Mouse (Mus musculus) CD8-positive naive resting alpha-beta T cell, adult 2 months (primary cell): Measurements from ENCODE around the gene Hap1.
"Not testable (repeated sequence)": the region's sequence is repeated elsewhere in the genome, so short reads cannot be mapped to it uniquely, and the experiment has no call there.

Source experiments
- DNase-seq, 2 experiments: peaks; one replicate each; pipeline ENCODE4 v3.0.0; 2022; ENCODE audit warnings: low read depth in 2 of 2, low spot score in 2 of 2

Gene Hap1

DNA sequence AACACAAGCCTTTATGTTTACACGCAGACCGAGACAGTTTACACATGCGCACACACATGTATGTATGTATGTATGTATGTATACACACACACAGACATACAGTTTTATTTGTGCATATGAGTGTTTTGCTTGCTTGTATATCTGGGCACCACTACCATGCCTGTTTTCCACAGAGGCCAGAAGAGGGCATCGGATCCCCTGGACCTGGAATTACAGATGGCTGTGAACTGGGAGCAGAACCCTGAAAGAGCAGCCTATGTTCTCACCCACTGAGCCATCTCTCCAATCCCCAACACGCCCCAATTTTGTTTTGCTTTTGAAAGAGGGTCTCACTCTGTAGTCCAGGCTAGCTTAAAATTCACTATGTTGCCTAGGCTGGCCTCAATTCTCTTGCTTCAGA lies 1.5 kb upstream of the Hap1 start:
- DNase-seq, result no peak

- no peak for DNase-seq
These were observed 887 bp upstream of the Hap1 start for GRCm38 (mm10) chr11:100356819-100357211.

- DNase-seq, result peak; percentile 28 to 45
These were observed 577 bp downstream of the Hap1 start for GRCm38 (mm10) chr11:100355151-100355951.

- DNase-seq, result peak in 1 of 2 experiments; percentile 14
These were observed 3.7 kb downstream of the Hap1 start for GRCm38 (mm10) chr11:100352076-100352857.

GRCm38 (mm10) chr11:100344269-100344668 lies 11.7 kb downstream of the Hap1 start:
- DNase-seq, result no peak

DNA sequence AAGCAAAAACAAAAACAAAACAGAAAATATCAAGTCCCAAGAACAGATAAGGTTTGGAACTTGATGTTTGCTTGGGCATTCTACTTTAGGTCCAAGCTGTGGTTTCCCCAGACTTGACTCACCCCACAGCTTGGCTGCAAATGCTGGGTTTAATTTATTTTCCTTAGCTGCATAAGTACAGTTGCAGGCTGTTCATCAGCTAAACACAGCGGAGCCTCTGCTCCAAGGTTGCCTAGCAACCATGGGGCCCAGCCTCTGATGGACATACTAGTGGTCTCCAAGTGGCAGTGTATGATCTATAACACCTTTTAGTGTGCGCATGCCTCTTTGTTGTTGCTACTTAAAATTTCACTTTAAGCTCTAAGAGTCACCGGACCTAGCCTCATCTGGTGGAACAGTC lies 20.2 kb downstream of the Hap1 start:
- no peak for DNase-seq

GRCm38 (mm10) chr11:100333944-100334457 lies 21.9 kb downstream of the Hap1 start, which contains the start of gene Gast:
Gene Gast (plus strand): TSS chr11:100334407.
- no peak for DNase-seq

DNA sequence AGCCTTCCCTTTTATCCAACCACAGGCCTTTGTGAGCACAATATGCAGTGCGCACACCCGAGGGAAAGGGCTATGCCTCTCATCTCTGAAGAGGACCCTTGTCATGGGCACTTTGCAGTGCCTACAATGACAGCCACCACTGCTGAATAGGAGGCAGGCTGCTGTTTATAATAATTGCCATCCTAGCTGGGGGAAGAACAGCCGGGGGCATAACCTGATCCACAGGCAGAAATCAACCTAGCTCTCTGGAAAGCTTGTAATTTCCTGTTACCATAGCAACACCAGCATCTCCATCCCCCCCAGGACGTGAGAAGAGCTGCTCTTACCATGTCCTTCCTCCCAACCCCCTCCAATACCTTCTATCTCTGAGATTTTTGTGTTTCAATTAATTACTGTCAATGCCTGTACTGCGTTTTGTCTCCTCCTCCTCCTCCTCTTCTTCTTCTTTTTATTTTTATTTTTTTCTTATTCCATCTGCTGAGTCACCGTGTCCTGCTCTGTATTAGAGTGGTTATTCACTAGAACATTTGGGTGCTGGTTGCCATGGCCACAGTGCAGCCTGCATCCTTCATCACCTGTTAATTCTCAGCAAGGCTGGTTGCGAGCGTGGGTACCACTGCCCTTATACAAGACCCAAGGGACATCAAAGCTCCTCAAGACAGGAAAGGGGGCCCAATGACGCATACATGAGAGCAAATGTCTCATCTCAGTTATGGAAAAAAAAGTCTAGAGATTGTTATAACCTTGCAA lies 23.0 kb downstream of the Hap1 start:
- DNase-seq, result no peak

DNA sequence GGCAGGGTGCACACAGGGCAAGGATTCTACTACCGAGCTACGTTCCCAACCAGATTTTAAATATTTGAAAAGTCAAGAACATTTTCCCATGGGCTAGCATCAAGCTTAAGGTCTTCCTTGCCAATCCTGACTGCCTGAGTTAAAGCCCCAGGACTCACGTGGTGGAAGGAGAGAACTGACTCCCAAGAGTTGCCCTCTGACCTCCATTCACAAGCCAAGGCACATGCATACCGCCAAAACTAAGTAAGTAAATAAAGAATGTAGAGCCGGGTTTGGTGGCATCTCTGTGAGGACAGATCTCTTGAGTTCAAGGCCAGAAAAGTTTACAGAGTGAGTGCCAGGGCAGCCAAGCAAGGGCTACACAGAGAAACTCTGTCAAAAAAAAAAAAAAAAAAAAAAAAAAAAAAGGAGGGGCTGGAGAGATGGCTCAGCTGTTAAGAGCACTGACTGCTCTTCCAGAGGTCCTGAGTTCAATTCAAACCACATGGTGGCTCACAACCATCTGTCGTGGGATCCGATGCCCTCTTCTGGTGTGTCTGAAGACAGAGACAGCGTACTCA lies 25.0 kb downstream of the Hap1 start:
- DNase-seq, result not testable (repeated sequence)

- no peak for DNase-seq
These were observed 25.7 kb downstream of the Hap1 start for GRCm38 (mm10) chr11:100330235-100330634.

GRCm38 (mm10) chr11:100327761-100328160 lies 28.2 kb downstream of the Hap1 start:
- DNase-seq, result no peak

GRCm38 (mm10) chr11:100327316-100327715 lies 28.6 kb downstream of the Hap1 start:
- DNase-seq, result no peak

DNA sequence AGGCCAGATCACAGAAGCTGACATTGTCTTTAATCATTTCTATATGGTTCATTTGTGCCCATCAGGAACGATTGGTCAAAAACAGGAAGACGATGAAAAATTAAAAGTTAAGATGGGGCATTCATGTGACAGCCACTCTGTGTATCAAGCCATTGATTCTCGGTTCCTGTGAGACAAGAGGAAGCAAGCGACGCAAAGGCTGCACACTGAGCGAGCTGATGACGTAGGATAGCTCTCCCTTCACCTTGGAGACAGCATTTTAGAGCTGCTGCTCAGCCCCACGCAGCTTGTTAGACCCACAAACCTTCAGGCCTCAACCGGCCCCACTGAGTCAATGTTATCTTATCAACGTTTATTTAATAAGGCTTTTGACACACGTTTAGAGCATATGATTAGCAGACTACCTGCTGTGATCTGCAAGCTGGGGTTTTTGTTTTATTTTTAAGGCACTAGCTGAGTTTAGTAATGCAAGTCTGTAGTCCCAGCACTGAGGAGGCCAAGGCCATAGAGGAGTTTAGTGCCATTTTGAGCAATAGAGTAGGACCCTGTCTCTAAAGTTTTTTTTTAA lies 30.8 kb downstream of the Hap1 start:
- DNase-seq, result no peak

- DNase-seq, result peak; percentile 73 to 74
These were observed 32.4 kb downstream of the Hap1 start for GRCm38 (mm10) chr11:100323578-100323977.

DNA sequence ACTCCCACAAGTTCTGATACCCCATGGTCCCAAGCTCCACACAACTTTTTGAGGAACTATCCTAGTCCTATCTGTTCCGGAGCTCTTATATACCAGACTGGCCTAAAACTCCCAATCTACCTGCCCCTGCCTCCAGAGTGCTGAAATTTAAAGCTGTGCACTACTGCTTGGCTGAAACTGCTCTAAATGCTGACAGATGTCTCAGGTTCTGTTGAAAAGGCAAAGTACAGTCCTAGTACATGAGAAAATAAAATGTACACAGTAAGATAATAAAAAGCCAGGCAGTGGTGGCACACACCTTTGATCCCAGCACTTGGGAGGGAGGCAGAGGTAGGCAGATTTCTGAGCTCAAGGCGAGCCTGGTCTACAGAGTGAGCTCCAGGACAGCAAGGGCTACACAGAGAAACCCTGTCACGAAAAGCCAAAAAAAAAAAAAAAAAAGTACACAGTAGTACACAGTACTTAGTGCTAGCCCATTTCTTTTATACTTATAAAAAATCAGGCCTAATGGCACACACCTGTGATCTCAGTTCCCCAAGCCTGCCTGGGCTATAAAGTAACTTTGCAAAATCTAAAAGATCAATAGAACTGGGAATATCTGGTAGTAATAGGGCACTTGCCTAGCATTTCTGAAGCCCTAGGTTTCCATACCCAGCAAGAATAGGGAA lies 33.2 kb downstream of the Hap1 start:
- peak; percentile 36 to 42 for DNase-seq

- DNase-seq, result peak in 1 of 2 experiments; percentile 25
These were observed 34.2 kb downstream of the Hap1 start for GRCm38 (mm10) chr11:100321479-100322305.

- not testable (repeated sequence) for DNase-seq
These were observed 35.1 kb downstream of the Hap1 start for GRCm38 (mm10) chr11:100320701-100321410.

GRCm38 (mm10) chr11:100320172-100320630 lies 35.7 kb downstream of the Hap1 start:
- DNase-seq, result peak; percentile 95 to 96
